Mouse (Mus musculus) kidney, embryonic 14.5 days (tissue): Measurements from ENCODE around the gene Vamp8. TPM values are rescaled to one million over a fixed set of nuclear protein-coding genes. Genes with fewer than 3 reads are reported as not detected.
A peak's percentile ranks its signal among the peaks of the same experiment; 100 is the strongest.

ENCODE experiments used
- ATAC-seq: fragments of 200-750 bp; cut with Nextera tagmentation; 2 replicates; pipeline ENCODE4 v1.8.0; 2017; ENCODE audit warnings: moderate number of reproducible peaks, mild to moderate bottlenecking, moderate TSS enrichment, moderate library complexity; ENCODE audit not compliant: low FRiP score, low TSS enrichment
- H3K27ac ChIP-seq: fragments of 300-500 bp; sonication (generic); 2 replicates; pipeline ENCODE4 v1.5.1; 2014; ENCODE audit warnings: low read depth, mild to moderate bottlenecking, low read length, moderate library complexity, mixed read lengths
- H3K27me3 ChIP-seq: fragments of 300-500 bp; sonication (generic); 2 replicates; pipeline ENCODE4 v1.6.1; 2014; ENCODE audit warnings: mild to moderate bottlenecking, low read length; ENCODE audit not compliant: control insufficient read depth, insufficient read depth
- H3K36me3 ChIP-seq: fragments of 300-500 bp; sonication (generic); 2 replicates; pipeline ENCODE4 v1.6.1; 2014; ENCODE audit warnings: low read length, mixed read lengths; ENCODE audit not compliant: control insufficient read depth, insufficient read depth
- H3K4me1 ChIP-seq: fragments of 300-500 bp; sonication (generic); 2 replicates; pipeline ENCODE4 v1.6.1; 2014; ENCODE audit warnings: low read length, mixed read lengths; ENCODE audit not compliant: control insufficient read depth, insufficient read depth
- H3K4me2 ChIP-seq: fragments of 300-500 bp; sonication (generic); replicated peaks from 2 replicates; pipeline ENCODE4 v1.6.1; 2014; ENCODE audit warnings: low read depth, mild to moderate bottlenecking, low read length
- H3K4me3 ChIP-seq: fragments of 300-500 bp; sonication (generic); 2 replicates; pipeline ENCODE4 v1.5.1; 2014; ENCODE audit warnings: mild to moderate bottlenecking, low read length
- H3K9ac ChIP-seq: fragments of 300-500 bp; sonication (generic); 2 replicates; pipeline ENCODE4 v1.6.1; 2014; ENCODE audit warnings: low read depth, mild to moderate bottlenecking, low read length, moderate library complexity
- H3K9me3 ChIP-seq: fragments of 300-500 bp; sonication (generic); 2 replicates; pipeline ENCODE4 v1.6.1; 2016; ENCODE audit warnings: low read length; ENCODE audit not compliant: control insufficient read depth
- WGBS: fragments of 180-500 bp; shearing (Covaris S2); extraction: QIAGEN DNeasy Blood & Tissue Kit; methylation state at CpG from one replicate; pipeline ENCODE4 v1.1.7; 2014; 5-methylcytosine and 5-hydroxymethylcytosine counted together
- polyA plus RNA-seq: library from polyadenylated mRNA; unstranded; fragments of >200 nt; fragmentation: Nextera tagmentation; extraction: Ambion mirVana; gene quantifications from 2 replicates; pipeline ENCODE4 v1.2.1, GENCODE M21; 2014

The Vamp8 gene
- polyA plus RNA-seq, 1 experiment from 2014 or later = 114 TPM

DNA sequence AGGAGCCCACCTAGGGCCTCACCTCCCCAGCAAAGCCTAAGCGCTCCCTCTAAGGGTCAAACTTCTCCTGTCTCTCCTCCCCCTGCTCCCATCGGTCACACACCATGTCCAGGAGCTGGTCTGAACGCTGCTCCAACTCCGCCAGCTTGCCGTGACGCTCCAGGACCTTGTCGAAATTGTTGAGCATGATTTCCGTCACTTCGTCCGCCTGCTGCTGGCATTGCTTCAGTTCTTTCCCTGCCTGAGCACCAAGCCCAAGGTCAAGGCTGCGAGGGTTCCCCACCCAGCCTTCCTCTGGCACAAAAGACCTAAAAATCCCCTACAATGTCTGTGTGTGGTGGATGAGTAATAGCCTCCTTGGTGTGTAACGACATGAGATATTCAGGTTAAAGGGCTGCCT lies 20.4 kb downstream of the Vamp8 start:
- 74% methylated on average over 12 of the region's 12 CpGs for WGBS
- Histone ChIP-seq H3K27ac (no peak overlapping the region), H3K36me3 (no peaks in the 10 kb centered on the region), H3K4me1 (no peaks in the 10 kb centered on the region), H3K4me3 (no peak overlapping the region), H3K27me3 (no peaks in the 10 kb centered on the region), H3K9me3 (no peaks in the 10 kb centered on the region), H3K4me2 (no peak overlapping the region), H3K9ac (no peak overlapping the region)
- no peak for ATAC-seq

DNA sequence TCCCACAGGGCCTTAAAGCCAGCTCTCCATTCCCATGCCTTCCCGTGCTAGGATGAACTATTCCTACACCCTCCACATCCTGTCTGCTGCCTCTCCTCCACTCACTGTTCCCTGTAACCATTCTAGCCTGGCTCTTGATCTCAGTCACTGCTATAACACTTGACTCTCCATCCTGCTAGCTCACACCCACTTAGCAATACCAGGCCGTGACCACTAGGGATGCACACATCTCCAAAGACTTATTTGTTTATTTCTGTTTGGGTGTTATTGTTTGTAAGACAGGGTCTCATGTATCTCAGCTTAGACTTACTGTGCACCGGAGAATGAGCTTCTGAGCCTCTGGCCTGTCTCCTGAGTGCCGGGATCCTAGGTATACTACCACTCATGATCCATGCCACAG lies 20.9 kb downstream of the Vamp8 start:
- H3K4me3 ChIP-seq = no peak overlapping the region
- no peak overlapping the region for H3K27ac ChIP-seq
- no peak overlapping the region for H3K9ac ChIP-seq
- no peaks in the 10 kb centered on the region for H3K36me3 ChIP-seq
- H3K4me2 ChIP-seq = no peak overlapping the region
- no peaks in the 10 kb centered on the region for H3K9me3 ChIP-seq
- H3K27me3 ChIP-seq = no peaks in the 10 kb centered on the region
- ATAC-seq = no peak
- no peaks in the 10 kb centered on the region for H3K4me1 ChIP-seq
- 87% methylated on average over 4 of the region's 4 CpGs for WGBS

DNA sequence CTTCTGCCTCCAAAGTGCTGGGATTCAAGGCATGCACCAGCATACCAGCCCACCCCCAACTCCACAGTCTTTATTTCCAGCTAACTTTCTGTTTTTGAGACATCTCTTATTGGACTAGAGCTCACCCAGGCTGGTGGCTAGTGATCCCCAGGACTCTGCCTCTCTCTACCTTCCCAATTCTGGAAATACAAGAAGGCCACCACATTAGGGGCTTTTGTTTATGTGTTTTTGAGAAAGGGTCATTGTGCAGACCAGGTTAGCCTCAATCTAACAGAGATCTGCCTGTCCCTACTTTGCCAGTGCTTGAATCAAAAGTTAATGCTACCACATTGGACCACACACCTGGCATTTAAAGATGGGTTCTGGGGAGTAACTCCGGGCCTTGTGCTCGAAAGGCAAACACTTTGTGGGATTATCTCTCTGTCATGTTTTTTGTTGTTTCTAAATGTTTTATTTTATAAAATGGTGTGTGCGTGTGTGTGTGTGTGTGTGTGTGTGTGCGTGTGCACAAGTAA lies 23.0 kb downstream of the Vamp8 start:
- Histone ChIP-seq H3K36me3 (no peaks in the 10 kb centered on the region), H3K4me3 (no peak overlapping the region), H3K9me3 (no peaks in the 10 kb centered on the region), H3K4me1 (0 out of 2 replicates have a peak, but pooled peaks cover 4% of the 10 kb centered on the region), H3K27ac (no peak overlapping the region), H3K4me2 (no peak overlapping the region), H3K9ac (no peak overlapping the region), H3K27me3 (no peaks in the 10 kb centered on the region)
- ATAC-seq = no peak
- WGBS = 96% methylated on average over 3 of the region's 4 CpGs

DNA sequence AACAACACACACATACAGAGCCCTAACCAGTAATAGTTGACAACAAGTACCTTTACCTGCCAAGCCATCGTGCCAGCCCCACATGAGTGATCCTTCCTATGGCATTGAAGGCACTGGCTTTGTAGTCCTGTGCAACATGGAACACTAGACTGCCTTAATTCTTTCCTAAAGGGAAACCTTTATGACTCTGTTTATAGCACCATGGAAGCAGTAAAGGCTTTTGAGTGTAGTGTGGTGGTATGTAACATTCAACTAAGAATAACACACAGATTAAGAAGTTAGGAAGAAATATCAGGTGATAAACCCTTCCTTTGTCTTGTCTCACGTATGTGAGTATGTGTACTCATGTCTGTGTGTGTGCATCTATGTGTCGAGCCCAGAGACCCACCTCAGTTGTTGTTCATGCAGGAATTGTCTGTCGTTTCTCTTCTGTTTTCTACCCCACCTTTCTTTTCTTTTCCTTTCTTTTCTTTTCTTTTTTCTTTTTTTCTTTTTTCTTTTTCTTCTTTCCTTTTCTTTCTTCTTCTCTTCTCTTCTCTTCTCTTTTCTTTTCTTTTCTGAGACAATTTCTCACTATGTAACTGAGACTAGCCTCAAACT lies 23.6 kb downstream of the Vamp8 start, which contains the start of gene Rnf181:
Gene Rnf181, minus strand, starts transcription at position 113 of the 600 bp plus-strand sequence.
- no peak within 1 kb of the TSS for H3K27ac ChIP-seq
- no peaks in the 10 kb centered on the region for H3K9me3 ChIP-seq
- no peak within 1 kb of the TSS for H3K4me2 ChIP-seq
- H3K27me3 ChIP-seq = no peaks in the 10 kb centered on the region
- no peak within 1 kb of the TSS for H3K9ac ChIP-seq
- 72% methylated on average over 4 of the region's 4 CpGs for WGBS
- ATAC-seq = no peak
- 0 out of 2 replicates have a peak, but pooled peaks cover 4% of the 10 kb centered on the region for H3K4me1 ChIP-seq
- H3K4me3 ChIP-seq = no peak within 1 kb of the TSS
- no peaks in the 10 kb centered on the region for H3K36me3 ChIP-seq

DNA sequence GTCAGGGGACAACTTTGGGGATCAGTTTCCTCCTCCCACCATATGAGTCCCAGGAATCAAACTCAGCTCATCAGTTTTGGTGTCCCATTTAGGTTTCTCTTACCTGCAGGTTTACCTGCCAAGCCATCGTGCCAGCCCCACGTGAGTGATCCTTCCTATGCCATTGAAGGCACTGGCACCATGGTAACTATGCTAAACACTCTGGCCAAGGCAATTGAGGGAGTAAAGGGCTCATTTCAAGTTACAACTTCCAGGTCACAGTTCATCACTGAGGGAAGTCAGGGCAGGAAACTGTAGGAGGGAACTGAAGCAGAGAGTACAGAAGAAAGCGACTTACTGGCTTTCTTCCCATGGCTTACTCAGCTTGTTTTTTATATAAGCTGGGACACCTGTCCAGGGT lies 24.2 kb downstream of the Vamp8 start:
- H3K9ac ChIP-seq = no peak overlapping the region
- 58% methylated on average over 3 of the region's 3 CpGs for WGBS

DNA sequence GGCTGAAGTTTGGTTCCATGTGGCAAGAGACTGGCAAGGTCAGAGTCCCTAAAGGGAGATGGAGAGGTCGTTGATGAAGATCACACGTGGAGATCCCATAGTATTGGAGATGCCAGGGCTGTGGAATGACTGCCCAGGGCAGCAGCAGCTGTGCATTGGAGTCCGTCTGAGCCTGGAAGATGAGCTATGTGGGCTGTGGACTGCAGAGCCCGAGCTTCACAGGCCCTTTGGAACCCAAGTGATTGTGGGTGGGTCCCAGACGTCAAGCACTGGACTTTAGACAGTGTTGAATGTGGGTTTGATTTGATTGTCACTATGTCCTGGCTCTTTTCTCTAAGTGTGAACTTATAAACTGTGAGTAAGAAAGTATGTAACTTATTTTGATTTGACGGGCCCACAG lies 25.5 kb downstream of the Vamp8 start:
- Histone ChIP-seq H3K4me1 (peaks cover 20% of the 10 kb centered on the region), H3K9me3 (no peaks in the 10 kb centered on the region), H3K27me3 (no peaks in the 10 kb centered on the region), H3K27ac (no peak overlapping the region), H3K9ac (no peak overlapping the region), H3K4me2 (no peak overlapping the region), H3K4me3 (no peak overlapping the region), H3K36me3 (peaks cover 8% of the 10 kb centered on the region; the same call in 1 of the 2 replicates)
- WGBS = 70% methylated on average over 6 of the region's 6 CpGs
- ATAC-seq = no peak

More for the DNA sequence above, 24.2 kb downstream of the Vamp8 start:
- no peak overlapping the region for H3K4me3 ChIP-seq
- no peak overlapping the region for H3K27ac ChIP-seq
- no peak for ATAC-seq
- peaks cover 9% of the 10 kb centered on the region for H3K4me1 ChIP-seq
- H3K9me3 ChIP-seq = no peaks in the 10 kb centered on the region
- no peaks in the 10 kb centered on the region for H3K36me3 ChIP-seq
- H3K4me2 ChIP-seq = no peak overlapping the region
- no peaks in the 10 kb centered on the region for H3K27me3 ChIP-seq

DNA sequence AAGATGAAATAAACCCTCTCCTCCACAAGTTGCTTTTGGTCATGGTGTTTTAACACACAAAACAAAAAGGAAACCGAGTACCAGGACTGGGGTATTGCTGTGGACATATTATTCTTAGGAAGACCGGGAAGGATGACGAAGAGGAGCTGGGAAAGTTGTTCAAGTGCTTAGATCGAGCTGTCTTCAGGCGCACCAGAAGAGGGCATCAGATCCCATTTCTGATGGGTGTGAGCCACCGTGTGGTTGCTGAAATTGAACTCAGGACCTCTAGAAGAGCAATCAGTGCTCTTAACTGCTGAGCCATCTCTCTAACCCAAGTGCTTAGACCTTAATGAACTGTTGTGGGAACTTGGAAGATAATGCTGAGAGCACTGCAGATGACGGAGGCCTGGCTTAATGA lies 26.5 kb downstream of the Vamp8 start:
- WGBS = 47% methylated on average over 7 of the region's 7 CpGs
- Histone ChIP-seq H3K27ac (no peak overlapping the region), H3K36me3 (peaks cover 17% of the 10 kb centered on the region)

DNA sequence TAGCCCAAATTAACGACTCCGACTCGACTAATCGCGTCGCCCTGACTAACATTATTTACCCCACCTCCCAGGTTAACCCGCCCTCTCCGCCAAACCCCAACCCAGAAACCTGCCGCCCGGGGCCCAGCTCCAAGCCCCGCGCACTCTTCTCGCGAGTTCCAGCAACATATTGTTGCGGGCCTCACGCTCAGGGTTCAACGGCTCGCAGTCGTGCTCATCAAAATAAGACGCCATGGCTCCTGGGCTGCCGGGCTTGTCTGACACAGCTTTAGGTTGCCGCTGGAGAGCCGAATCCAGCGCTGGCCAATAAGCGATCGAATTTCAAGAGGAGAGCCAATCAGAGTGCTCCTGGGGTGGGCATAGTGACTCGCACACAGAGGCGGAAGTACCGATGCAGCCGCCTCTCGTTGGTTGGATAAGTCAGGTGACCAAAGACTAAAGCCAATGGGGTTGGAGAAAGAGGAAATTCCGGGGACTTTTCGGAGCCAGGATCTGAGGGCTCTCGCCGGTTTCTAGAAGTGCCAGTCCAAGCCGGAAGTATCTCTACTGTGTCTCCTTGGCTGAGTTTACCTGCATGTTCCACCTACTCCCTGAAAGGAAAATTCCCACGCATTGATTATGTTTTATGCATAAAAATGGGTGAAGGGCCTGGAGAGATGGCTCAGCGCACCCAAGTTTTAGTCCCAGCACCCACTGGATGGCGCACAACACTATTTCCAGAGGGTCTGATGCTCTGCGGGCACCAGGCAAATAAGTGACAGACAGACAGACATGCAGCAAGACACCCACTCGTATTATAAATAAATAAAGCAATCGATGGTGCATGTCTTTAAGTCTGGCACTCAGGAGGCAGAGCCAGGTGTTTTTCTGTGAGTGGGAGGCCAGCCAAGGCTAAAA lies 28.1 kb downstream of the Vamp8 start:
- Histone ChIP-seq H3K4me3 (peak overlapping the region; percentile 79), H3K9ac (peak overlapping the region; percentile 82), H3K36me3 (peaks cover 25% of the 10 kb centered on the region), H3K9me3 (no peaks in the 10 kb centered on the region), H3K4me1 (peaks cover 20% of the 10 kb centered on the region), H3K27ac (peak overlapping the region; percentile 83), H3K27me3 (no peaks in the 10 kb centered on the region), H3K4me2 (peak overlapping the region; percentile 80)
- ATAC-seq = peak; percentile 98
- WGBS = under 1% methylated on average over 42 of the region's 42 CpGs

More for the DNA sequence above, 26.5 kb downstream of the Vamp8 start:
- Histone ChIP-seq H3K27me3 (no peaks in the 10 kb centered on the region), H3K9ac (no peak overlapping the region), H3K9me3 (no peaks in the 10 kb centered on the region), H3K4me2 (no peak overlapping the region), H3K4me3 (no peak overlapping the region), H3K4me1 (peaks cover 20% of the 10 kb centered on the region)
- no peak for ATAC-seq

DNA sequence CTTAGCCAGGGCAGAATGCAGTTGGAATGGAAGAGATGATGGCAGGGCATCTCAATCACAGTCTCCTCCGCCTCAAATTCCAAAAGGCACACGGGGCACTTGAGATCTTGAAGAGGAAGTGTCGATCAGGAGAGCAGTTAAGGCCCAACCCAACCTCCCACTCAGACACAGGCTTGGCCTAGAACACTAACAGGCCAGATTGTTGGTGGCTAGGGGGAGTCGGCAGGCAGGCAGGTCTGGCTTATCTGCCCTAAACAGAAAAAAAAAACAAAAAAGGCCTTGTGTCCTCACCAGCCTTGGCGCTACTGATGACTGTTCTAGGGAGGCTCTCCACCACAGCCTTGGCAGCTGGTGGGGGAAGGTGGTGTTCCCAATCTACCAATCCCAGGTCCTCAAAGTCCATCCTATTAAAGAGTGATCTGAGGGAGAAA lies 29.4 kb downstream of the Vamp8 start:
- H3K9me3 ChIP-seq = no peaks in the 10 kb centered on the region
- 58% methylated on average over 5 of the region's 5 CpGs for WGBS
- H3K9ac ChIP-seq = peak overlapping the region; percentile 82; the same call in 1 of the 2 replicates
- H3K4me1 ChIP-seq = peaks cover 20% of the 10 kb centered on the region
- no peaks in the 10 kb centered on the region for H3K27me3 ChIP-seq
- H3K27ac ChIP-seq = no peak overlapping the region
- H3K4me3 ChIP-seq = peak overlapping the region; percentile 79
- no peak for ATAC-seq
- H3K36me3 ChIP-seq = peaks cover 28% of the 10 kb centered on the region
- peak overlapping the region; percentile 80 for H3K4me2 ChIP-seq
